Mouse (Mus musculus): ENCODE data around the gene Cdc42bpa. TPM values are rescaled to one million over a fixed set of nuclear protein-coding genes. Genes with fewer than 3 reads are reported as not detected.
"Not testable (repeated sequence)": the region's sequence is repeated elsewhere in the genome, so short reads cannot be mapped to it uniquely, and the experiment has no call there.

Cdc42bpa gene
- polyA plus RNA-seq, 1 experiment from 2014 or later: 3.3 TPM

- Histone ChIP-seq H3K36me3 (ENCODE audit: inconsistent target) (no peaks in the 10 kb centered on the region), H3K4me3 (ENCODE audit: inconsistent target) (no peak overlapping the region), H3K79me2 (ENCODE audit: inconsistent target) (no peaks in the 10 kb centered on the region), H3K27ac (no peak overlapping the region)
Measured at GRCm38 (mm10) chr1:179981680-179982079, 21.4 kb downstream of the Cdc42bpa start.

GRCm38 (mm10) chr1:179982183-179982582 is 21.9 kb downstream of the Cdc42bpa start:
- Histone ChIP-seq H3K27ac (no peak overlapping the region), H3K36me3 (ENCODE audit: inconsistent target) (no peaks in the 10 kb centered on the region), H3K4me3 (ENCODE audit: inconsistent target) (no peak overlapping the region), H3K79me2 (ENCODE audit: inconsistent target) (no peaks in the 10 kb centered on the region)
- 100% methylated on average over 1 of the region's 1 CpGs for WGBS (ENCODE audit: missing documents)

- no peak overlapping the region for H3K27ac ChIP-seq
- H3K79me2 ChIP-seq (ENCODE audit: inconsistent target): no peaks in the 10 kb centered on the region
- 87% methylated on average over 1 of the region's 1 CpGs for WGBS (ENCODE audit: missing documents)
- H3K36me3 ChIP-seq (ENCODE audit: inconsistent target): no peaks in the 10 kb centered on the region
- H3K4me3 ChIP-seq (ENCODE audit: inconsistent target): no peak overlapping the region
Measured at GRCm38 (mm10) chr1:179982933-179983332, 22.7 kb downstream of the Cdc42bpa start.

- Histone ChIP-seq H3K27ac (no peak overlapping the region), H3K79me2 (ENCODE audit: inconsistent target) (no peaks in the 10 kb centered on the region), H3K4me3 (ENCODE audit: inconsistent target) (no peak overlapping the region), H3K36me3 (ENCODE audit: inconsistent target) (no peaks in the 10 kb centered on the region)
- 89% methylated on average over 1 of the region's 1 CpGs for WGBS (ENCODE audit: missing documents)
Measured at GRCm38 (mm10) chr1:179984171-179984570, 23.9 kb downstream of the Cdc42bpa start.

GRCm38 (mm10) chr1:179991660-179992235 is 31.5 kb downstream of the Cdc42bpa start:
- H3K4me3 ChIP-seq (ENCODE audit: inconsistent target): no peak overlapping the region
- no peaks in the 10 kb centered on the region for H3K79me2 ChIP-seq (ENCODE audit: inconsistent target)
- no peak overlapping the region for H3K27ac ChIP-seq
- 64% methylated on average over 6 of the region's 6 CpGs for WGBS (ENCODE audit: missing documents)
- H3K36me3 ChIP-seq (ENCODE audit: inconsistent target): no peaks in the 10 kb centered on the region

GRCm38 (mm10) chr1:179992255-179992654 is 32.0 kb downstream of the Cdc42bpa start:
- WGBS (ENCODE audit: missing documents): 100% methylated on average over 1 of the region's 1 CpGs
- H3K79me2 ChIP-seq (ENCODE audit: inconsistent target): no peaks in the 10 kb centered on the region

GRCm38 (mm10) chr1:180008057-180008456 is 47.8 kb downstream of the Cdc42bpa start:
- H3K79me2 ChIP-seq (ENCODE audit: inconsistent target): no peaks in the 10 kb centered on the region
- H3K27ac ChIP-seq: no peak overlapping the region
- no peaks in the 10 kb centered on the region for H3K36me3 ChIP-seq (ENCODE audit: inconsistent target)
- no peak overlapping the region for H3K4me3 ChIP-seq (ENCODE audit: inconsistent target)

More at GRCm38 (mm10) chr1:179992255-179992654, 32.0 kb downstream of the Cdc42bpa start:
- no peak overlapping the region for H3K4me3 ChIP-seq (ENCODE audit: inconsistent target)
- no peak overlapping the region for H3K27ac ChIP-seq
- no peaks in the 10 kb centered on the region for H3K36me3 ChIP-seq (ENCODE audit: inconsistent target)

GRCm38 (mm10) chr1:180013479-180013878 is 53.2 kb downstream of the Cdc42bpa start:
- WGBS (ENCODE audit: missing documents): 91% methylated on average over 4 of the region's 4 CpGs
- Histone ChIP-seq H3K36me3 (ENCODE audit: inconsistent target) (no peaks in the 10 kb centered on the region), H3K79me2 (ENCODE audit: inconsistent target) (no peaks in the 10 kb centered on the region), H3K4me3 (ENCODE audit: inconsistent target) (no peak overlapping the region), H3K27ac (no peak overlapping the region)

- no peak overlapping the region for H3K27ac ChIP-seq
- WGBS (ENCODE audit: missing documents): 100% methylated on average over 1 of the region's 2 CpGs
- H3K4me3 ChIP-seq (ENCODE audit: inconsistent target): no peak overlapping the region
- H3K79me2 ChIP-seq (ENCODE audit: inconsistent target): no peaks in the 10 kb centered on the region
- no peaks in the 10 kb centered on the region for H3K36me3 ChIP-seq (ENCODE audit: inconsistent target)
Measured at GRCm38 (mm10) chr1:180018218-180018617, 57.9 kb downstream of the Cdc42bpa start.

GRCm38 (mm10) chr1:180021463-180022296 is 61.4 kb downstream of the Cdc42bpa start:
- Histone ChIP-seq H3K79me2 (ENCODE audit: inconsistent target) (no peaks in the 10 kb centered on the region), H3K27ac (no peak overlapping the region), H3K4me3 (ENCODE audit: inconsistent target) (no peak overlapping the region), H3K36me3 (ENCODE audit: inconsistent target) (no peaks in the 10 kb centered on the region)
- 78% methylated on average over 11 of the region's 11 CpGs for WGBS (ENCODE audit: missing documents)

- Histone ChIP-seq H3K27ac (no peak overlapping the region), H3K79me2 (ENCODE audit: inconsistent target) (no peaks in the 10 kb centered on the region), H3K4me3 (ENCODE audit: inconsistent target) (no peak overlapping the region), H3K36me3 (ENCODE audit: inconsistent target) (no peaks in the 10 kb centered on the region)
- WGBS (ENCODE audit: missing documents): 90% methylated on average over 5 of the region's 5 CpGs
Measured at GRCm38 (mm10) chr1:180023512-180023911, 63.2 kb downstream of the Cdc42bpa start.

GRCm38 (mm10) chr1:180029863-180030262 is 69.6 kb downstream of the Cdc42bpa start:
- 96% methylated on average over 4 of the region's 5 CpGs for WGBS (ENCODE audit: missing documents)
- not testable (repeated sequence) for H3K27ac ChIP-seq; H3K4me3 ChIP-seq (ENCODE audit: inconsistent target)

GRCm38 (mm10) chr1:180030631-180031365 is 70.5 kb downstream of the Cdc42bpa start:
- H3K27ac ChIP-seq: no peak overlapping the region
- no peak overlapping the region for H3K4me3 ChIP-seq (ENCODE audit: inconsistent target)
- 96% methylated on average over 8 of the region's 8 CpGs for WGBS (ENCODE audit: missing documents)
- no peaks in the 10 kb centered on the region for H3K36me3 ChIP-seq (ENCODE audit: inconsistent target)
- H3K79me2 ChIP-seq (ENCODE audit: inconsistent target): no peaks in the 10 kb centered on the region

More at GRCm38 (mm10) chr1:180029863-180030262, 69.6 kb downstream of the Cdc42bpa start:
- H3K36me3 ChIP-seq (ENCODE audit: inconsistent target); H3K79me2 ChIP-seq (ENCODE audit: inconsistent target): not testable (repeated sequence)

- 86% methylated on average over 5 of the region's 5 CpGs for WGBS (ENCODE audit: missing documents)
- H3K36me3 ChIP-seq (ENCODE audit: inconsistent target): no peaks in the 10 kb centered on the region
- no peak overlapping the region for H3K4me3 ChIP-seq (ENCODE audit: inconsistent target)
- no peaks in the 10 kb centered on the region for H3K79me2 ChIP-seq (ENCODE audit: inconsistent target)
- H3K27ac ChIP-seq: no peak overlapping the region
Measured at GRCm38 (mm10) chr1:180031705-180032548, 71.7 kb downstream of the Cdc42bpa start.

Data from macrophage (primary cell).